Mouse (Mus musculus) erythroblast, embryonic 14.5 days (primary cell): Measurements from ENCODE around the gene 4933424G06Rik.

ENCODE experiments used
- GATA1 ChIP-seq: IDR thresholded peaks from 2 replicates; pipeline ENCODE4 v1.6.1; 2012; ENCODE audit warnings: low read length, inconsistent platforms, mixed read lengths
- TAL1 ChIP-seq: IDR thresholded peaks from 3 replicates; pipeline ENCODE4 v1.6.1; 2012; ENCODE audit warnings: low read length, inconsistent platforms, mixed read lengths

- TF ChIP-seq GATA1: no peak
- TF ChIP-seq TAL1: no peak
Measured at GRCm38 (mm10) chr1:36697030-36697429, 12.9 kb upstream of the 4933424G06Rik start.
